Comparison of ENCODE assay signal across 9 mouse cellular contexts in the genomic region with DNA sequence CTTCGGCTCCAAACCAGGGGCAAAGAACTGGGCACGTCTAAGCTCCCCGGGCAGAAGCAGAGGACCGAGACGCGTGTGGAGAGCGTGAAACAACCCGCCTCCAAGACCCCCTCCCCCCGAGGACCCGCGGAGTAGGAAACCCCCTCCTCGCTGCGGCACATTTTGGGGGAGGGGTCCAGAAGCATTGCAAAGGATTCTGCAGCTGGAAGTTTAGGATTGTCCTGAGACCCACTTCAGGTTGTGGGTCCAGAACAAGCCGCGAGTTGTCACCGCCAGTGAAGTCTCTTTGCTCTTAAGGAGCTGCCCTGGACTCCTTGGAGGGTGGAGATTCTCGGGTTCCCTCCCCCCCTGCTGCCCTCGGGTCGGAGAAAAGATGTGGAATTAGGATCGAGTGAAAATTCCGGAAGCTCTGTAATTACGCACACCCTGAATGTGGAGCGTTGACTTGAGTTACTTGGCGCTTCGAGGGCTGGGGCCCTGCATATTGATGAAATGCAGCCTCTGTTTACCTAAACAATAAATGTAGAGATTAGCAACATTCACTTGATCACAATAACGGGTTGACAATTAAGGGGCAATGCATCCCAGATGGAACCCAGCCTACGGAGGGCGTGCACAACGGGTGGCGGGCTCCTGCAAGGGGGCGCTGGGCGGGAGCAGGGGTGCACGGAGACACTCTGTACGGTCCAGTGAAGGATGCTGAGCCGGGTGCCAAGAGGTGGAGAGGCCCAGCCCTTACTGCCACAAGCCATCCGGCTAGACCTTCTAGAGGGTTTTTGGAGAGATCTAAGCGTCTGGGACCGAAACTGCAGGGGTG. TPM values are rescaled to one million over a fixed set of nuclear protein-coding genes. Genes with fewer than 3 reads are reported as not detected.
A peak's percentile ranks its signal among the peaks of the same experiment; 100 is the strongest.
DNase-seq lines count a peak whose midpoint lies in the region; ATAC-seq lines count a peak whose summit lies in the region.
"Had no signal": no experiment of that assay in that cellular context is flagged by ENCODE, and none has a peak within 500 bp of the region (broad histone marks: within the 10 kb centered on the region; RNA-seq: fewer than 3 reads in every experiment).

No protein-coding gene starts in this region.

- H3K9ac ChIP-seq in liver, embryonic 11.5 days (ENCODE audit: low read depth, low read length): no peak overlapping the region
- H3K9ac ChIP-seq in forebrain, embryonic 14.5 days (ENCODE audit: low read length): peak overlapping the region; percentile 49; the same call in 1 of the 2 replicates
- H3K9ac ChIP-seq in limb, embryonic 13.5 days: peak overlapping the region; percentile 60

- no peaks in the 10 kb centered on the region for H3K36me3 ChIP-seq in liver, embryonic 11.5 days (ENCODE audit: control insufficient read depth, insufficient read depth, low read length)
- no peaks in the 10 kb centered on the region for H3K36me3 ChIP-seq in forebrain, embryonic 14.5 days (ENCODE audit: control insufficient read depth, insufficient read depth, low read length)
- H3K36me3 ChIP-seq in limb, embryonic 13.5 days: no peaks in the 10 kb centered on the region

- H3K9me3 ChIP-seq in liver, embryonic 11.5 days (ENCODE audit: control insufficient read depth, low read length): 0 out of 2 replicates have a peak, but pooled peaks cover 2% of the 10 kb centered on the region
- H3K9me3 ChIP-seq in forebrain, embryonic 14.5 days (replicated peaks; ENCODE audit: control insufficient read depth, low read length): no peaks in the 10 kb centered on the region; the same call in 1 of the 2 replicates
- H3K9me3 ChIP-seq in limb, embryonic 13.5 days: peaks cover 4% of the 10 kb centered on the region; the same call in 1 of the 2 replicates

- no peak for DNase-seq in liver, embryonic 11.5 days (ENCODE audit: low spot score)
- DNase-seq in liver: no peak
- peak; percentile 53 for DNase-seq in forebrain, embryonic 14.5 days (ENCODE audit: low spot score)
- peak; percentile 53 for DNase-seq in retina, postnatal 1 day
- DNase-seq in layer of hippocampus, adult 11-12 months (ENCODE audit: low spot score): no peak
- no peak for DNase-seq in layer of hippocampus, postnatal 36 days
- DNase-seq in adrenal gland, postnatal 36 days: no peak

- H3K4me1 ChIP-seq in liver, embryonic 11.5 days (replicated peaks; ENCODE audit: control insufficient read depth, insufficient read depth, low read length): peaks cover 6% of the 10 kb centered on the region; the same call in 1 of the 2 replicates
- 0 out of 2 replicates have a peak, but pooled peaks cover 6% of the 10 kb centered on the region for H3K4me1 ChIP-seq in forebrain, embryonic 14.5 days (ENCODE audit: control insufficient read depth, insufficient read depth, low read length)
- peaks cover 27% of the 10 kb centered on the region for H3K4me1 ChIP-seq in limb, embryonic 13.5 days

- 3% methylated on average over 38 of the region's 38 CpGs for WGBS in liver, embryonic 11.5 days
- 1% methylated on average over 38 of the region's 38 CpGs for WGBS in forebrain, embryonic 14.5 days
- WGBS in limb, embryonic 13.5 days: 2% methylated on average over 38 of the region's 38 CpGs

- peak overlapping the region; percentile 65 for H3K4me2 ChIP-seq in liver, embryonic 11.5 days
- H3K4me2 ChIP-seq in forebrain, embryonic 14.5 days (ENCODE audit: low read length): peak overlapping the region; percentile 59
- peak overlapping the region; percentile 90 for H3K4me2 ChIP-seq in limb, embryonic 13.5 days (replicated peaks)

- peak overlapping the region; percentile 39 for H3K4me3 ChIP-seq in liver, embryonic 11.5 days (ENCODE audit: low read depth, low read length)
- peak overlapping the region; percentile 28 for H3K4me3 ChIP-seq in forebrain, embryonic 14.5 days (ENCODE audit: low read depth, low read length)
- peak overlapping the region; percentile 54 for H3K4me3 ChIP-seq in limb, embryonic 13.5 days
- H3K4me3 ChIP-seq: heart, adult 2 months had no signal

- no peak overlapping the region for H3K27ac ChIP-seq in liver, embryonic 11.5 days (ENCODE audit: low read depth, low read length)
- H3K27ac ChIP-seq in forebrain, embryonic 14.5 days (ENCODE audit: low read depth, low read length): no peak overlapping the region
- H3K27ac ChIP-seq in limb, embryonic 13.5 days: no peak overlapping the region
- H3K27ac ChIP-seq: heart, adult 2 months had no signal

- H3K27me3 ChIP-seq in liver, embryonic 11.5 days (replicated peaks; ENCODE audit: control insufficient read depth, insufficient read depth, low read length): peaks cover 71% of the 10 kb centered on the region
- H3K27me3 ChIP-seq in forebrain, embryonic 14.5 days (replicated peaks; ENCODE audit: control insufficient read depth, insufficient read depth, low read length): peaks cover 51% of the 10 kb centered on the region
- peaks cover 59% of the 10 kb centered on the region for H3K27me3 ChIP-seq in limb, embryonic 13.5 days

- ATAC-seq in liver, embryonic 11.5 days (replicated peaks; ENCODE audit: low FRiP score): no peak
- ATAC-seq in forebrain, embryonic 14.5 days: 0 out of 2 replicates have a peak, but pooled peaks have one; percentile 27
- ATAC-seq in limb, embryonic 13.5 days (ENCODE audit: low FRiP score, low read depth): peak; percentile 57; the same call in 1 of the 2 replicates

RNA-seq across cellular contexts. Expression of gene Sp9, which starts 7.7 kb away (rescaled TPM):
- polyA plus RNA-seq in liver, embryonic 11.5 days (2014; fragmentation: Nextera tagmentation; extraction: Ambion mirVana): 0.05 TPM in 1 of 2 replicates, not detected in the other
- polyA plus RNA-seq in forebrain, embryonic 14.5 days (2014; fragmentation: Nextera tagmentation; extraction: Ambion mirVana): 10.9 and 12.2 TPM in 2 replicates
- polyA plus RNA-seq in limb, embryonic 13.5 days (2015; fragmentation: Nextera tagmentation; extraction: Ambion mirVana): 0.87 and 1.6 TPM in 2 replicates
- total RNA-seq in layer of hippocampus, postnatal 36 days (2021): 1 to 10 TPM; 3.6 to 4.1 TPM
- total RNA-seq in adrenal gland, postnatal 36 days (2021): not detected
- total RNA-seq: heart, adult 2 months had no signal
- polyA plus RNA-seq: heart, adult 2 months had no signal

RNA-seq across cellular contexts. Expression of gene Ola1, which starts 45.3 kb away (rescaled TPM):
- polyA plus RNA-seq in liver, embryonic 11.5 days (2014; fragmentation: Nextera tagmentation; extraction: Ambion mirVana): 109 and 116 TPM in 2 replicates
- polyA plus RNA-seq in forebrain, embryonic 14.5 days (2014; fragmentation: Nextera tagmentation; extraction: Ambion mirVana): 80.9 and 92.9 TPM in 2 replicates
- polyA plus RNA-seq in limb, embryonic 13.5 days (2015; fragmentation: Nextera tagmentation; extraction: Ambion mirVana): 111 and 112 TPM in 2 replicates
- 100 to 1,000 TPM; 119 to 126 TPM for total RNA-seq in layer of hippocampus, postnatal 36 days (2021)
- 10 to 100 TPM; 52.4 to 57.9 TPM for total RNA-seq in adrenal gland, postnatal 36 days (2021)

RNA-seq across cellular contexts. Expression of gene Scrn3, which starts 48.4 kb away (rescaled TPM):
- polyA plus RNA-seq in liver, embryonic 11.5 days (2014; fragmentation: Nextera tagmentation; extraction: Ambion mirVana): 27.6 and 31.6 TPM in 2 replicates
- 6.2 and 7.2 TPM in 2 replicates for polyA plus RNA-seq in forebrain, embryonic 14.5 days (2014; fragmentation: Nextera tagmentation; extraction: Ambion mirVana)
- polyA plus RNA-seq in limb, embryonic 13.5 days (2015; fragmentation: Nextera tagmentation; extraction: Ambion mirVana): 14.3 and 16.3 TPM in 2 replicates
- total RNA-seq in layer of hippocampus, postnatal 36 days (2021): 10 to 100 TPM; 22.8 to 23.9 TPM
- total RNA-seq in adrenal gland, postnatal 36 days (2021): 10 to 100 TPM; 18.8 to 26.8 TPM

RNA-seq across cellular contexts. Expression of gene Cir1, which starts 48.5 kb away (rescaled TPM):
- polyA plus RNA-seq in liver, embryonic 11.5 days (2014; fragmentation: Nextera tagmentation; extraction: Ambion mirVana): 22.1 and 22.6 TPM in 2 replicates
- polyA plus RNA-seq in forebrain, embryonic 14.5 days (2014; fragmentation: Nextera tagmentation; extraction: Ambion mirVana): 23.4 and 25.9 TPM in 2 replicates
- 28.6 and 33.3 TPM in 2 replicates for polyA plus RNA-seq in limb, embryonic 13.5 days (2015; fragmentation: Nextera tagmentation; extraction: Ambion mirVana)
- total RNA-seq in layer of hippocampus, postnatal 36 days (2021): 10 to 100 TPM; 26.0 to 27.3 TPM
- 10 to 100 TPM; 15.7 to 21.3 TPM for total RNA-seq in adrenal gland, postnatal 36 days (2021)

Comparison
In these comparisons a context has a peak if more than half of its experiments do, and no peak if none do; other contexts are left out.
1. DNase-seq: peak in forebrain, embryonic 14.5 days (single experiment) and retina, postnatal 1 day (single experiment); none in liver, embryonic 11.5 days (single experiment), liver (single experiment), layer of hippocampus, adult 11-12 months (single experiment), layer of hippocampus, postnatal 36 days (0 of 2) and adrenal gland, postnatal 36 days (0 of 2).
2. Peak in every context shown above with its lines, with median percentiles within 50 percentile points of each other: H3K4me2 ChIP-seq and H3K4me3 ChIP-seq.